Mouse (Mus musculus) liver, embryonic 11.5 days (tissue): ENCODE data around the gene Tesk2. TPM values are rescaled to one million over a fixed set of nuclear protein-coding genes. Genes with fewer than 3 reads are reported as not detected.
A peak's percentile ranks its signal among the peaks of the same experiment; 100 is the strongest.

ENCODE experiments used
- ATAC-seq: fragments of 200-750 bp; cut with Nextera tagmentation; replicated peaks from 2 replicates; pipeline ENCODE4 v1.8.0; 2017; ENCODE audit warnings: moderate number of reproducible peaks, mild to moderate bottlenecking, moderate TSS enrichment, moderate library complexity; ENCODE audit not compliant: low FRiP score
- DNase-seq: peaks from one replicate; pipeline ENCODE4 v3.0.0-alpha.2; 2017; ENCODE audit warnings: low spot score
- H3K27ac ChIP-seq: fragments of 300-500 bp; sonication (generic); 2 replicates; pipeline ENCODE4 v1.5.1; 2014; ENCODE audit warnings: mild to moderate bottlenecking, low read depth, low read length, control low read depth
- H3K27me3 ChIP-seq: fragments of 300-500 bp; sonication (generic); replicated peaks from 2 replicates; pipeline ENCODE4 v1.6.1; 2014; ENCODE audit warnings: low read length, mixed read lengths; ENCODE audit not compliant: control insufficient read depth, insufficient read depth
- H3K36me3 ChIP-seq: fragments of 300-500 bp; sonication (generic); 2 replicates; pipeline ENCODE4 v1.6.1; 2014; ENCODE audit warnings: mild to moderate bottlenecking, low read length, moderate library complexity, mixed read lengths; ENCODE audit not compliant: control insufficient read depth, insufficient read depth
- H3K4me1 ChIP-seq: fragments of 300-500 bp; sonication (generic); replicated peaks from 2 replicates; pipeline ENCODE4 v1.6.1; 2014; ENCODE audit warnings: low read length, mixed read lengths; ENCODE audit not compliant: control insufficient read depth, insufficient read depth
- H3K4me2 ChIP-seq: fragments of 300-500 bp; sonication (generic); 2 replicates; pipeline ENCODE4 v1.6.1; 2014; ENCODE audit warnings: mild to moderate bottlenecking, control low read depth, moderate library complexity
- H3K4me3 ChIP-seq: fragments of 300-500 bp; sonication (generic); 2 replicates; pipeline ENCODE4 v1.5.1; 2014; ENCODE audit warnings: low read depth, low read length, control low read depth
- H3K9ac ChIP-seq: fragments of 300-500 bp; sonication (generic); 2 replicates; pipeline ENCODE4 v1.6.1; 2014; ENCODE audit warnings: low read depth, low read length, control low read depth
- H3K9me3 ChIP-seq: fragments of 300-500 bp; sonication (generic); 2 replicates; pipeline ENCODE4 v1.6.1; 2016; ENCODE audit warnings: low read length, inconsistent platforms, mixed read lengths; ENCODE audit not compliant: control insufficient read depth
- WGBS: fragments of 180-500 bp; shearing (Covaris S2); extraction: QIAGEN DNeasy Blood & Tissue Kit; methylation state at CpG from one replicate; pipeline ENCODE4 v1.1.7; 2014; 5-methylcytosine and 5-hydroxymethylcytosine counted together
- polyA plus RNA-seq: library from polyadenylated mRNA; unstranded; fragments of >200 nt; fragmentation: Nextera tagmentation; extraction: Ambion mirVana; gene quantifications from 2 replicates; pipeline ENCODE4 v1.2.1, GENCODE M21; 2014

Tesk2 gene
- polyA plus RNA-seq, 1 experiment from 2014 or later, result 3.1 TPM

GRCm38 (mm10) chr4:116685402-116686061 lies 35.2 kb upstream of the Tesk2 start, which contains the start of gene Prdx1:
TSS of gene Prdx1 (plus strand) at chr4:116685544.
- peaks cover 14% of the 10 kb centered on the region; the same call in 1 of the 2 replicates for H3K36me3 ChIP-seq
- no peaks in the 10 kb centered on the region for H3K27me3 ChIP-seq
- peak within 1 kb of the TSS; percentile 89 for H3K27ac ChIP-seq
- peaks cover 30% of the 10 kb centered on the region for H3K4me1 ChIP-seq
- peak; percentile 86 for ATAC-seq
- WGBS, result under 1% methylated on average over 56 of the region's 56 CpGs
- H3K4me3 ChIP-seq, result peak within 1 kb of the TSS; percentile 72
- H3K9me3 ChIP-seq, result no peaks in the 10 kb centered on the region
- H3K4me2 ChIP-seq, result peak within 1 kb of the TSS; percentile 87
- peak within 1 kb of the TSS; percentile 78 for H3K9ac ChIP-seq
- DNase-seq, result peak; percentile 98

GRCm38 (mm10) chr4:116687041-116687440 lies 33.7 kb upstream of the Tesk2 start:
- Histone ChIP-seq H3K27ac (no peak overlapping the region), H3K4me3 (peak overlapping the region; percentile 72), H3K36me3 (peaks cover 25% of the 10 kb centered on the region), H3K4me1 (peaks cover 30% of the 10 kb centered on the region), H3K27me3 (no peaks in the 10 kb centered on the region), H3K9me3 (no peaks in the 10 kb centered on the region), H3K9ac (peak overlapping the region; percentile 78), H3K4me2 (peak overlapping the region; percentile 87)
- 43% methylated on average over 1 of the region's 1 CpGs for WGBS
- ATAC-seq (no peak), DNase-seq (no peak)

DNA sequence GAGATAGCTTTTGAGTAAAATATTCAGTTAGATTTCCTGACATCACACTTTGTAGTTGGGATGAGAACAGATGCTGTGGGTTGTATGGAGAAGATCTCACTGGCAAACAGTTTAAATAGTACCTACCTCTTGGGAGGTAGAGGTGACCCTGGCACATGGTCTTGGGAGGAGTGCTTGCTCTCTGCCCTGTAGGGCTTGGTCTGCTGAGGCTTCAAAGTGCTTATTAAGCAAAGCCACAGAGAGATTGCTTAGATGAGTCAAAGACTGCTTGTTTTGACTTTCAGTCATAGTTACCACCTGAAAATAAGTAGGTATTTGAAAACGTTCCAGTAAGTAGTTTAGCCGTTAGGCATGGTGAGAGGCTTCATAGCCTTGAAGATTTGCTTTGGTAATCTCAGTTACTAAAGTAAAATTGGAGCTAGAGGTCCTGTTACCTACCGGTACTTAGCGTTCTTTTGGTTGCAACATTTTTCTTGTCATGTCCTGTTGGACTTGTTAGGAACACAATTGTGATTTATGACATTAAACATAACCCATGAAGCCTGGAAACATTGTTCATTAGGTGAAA lies 31.4 kb upstream of the Tesk2 start:
- H3K4me2 ChIP-seq, result no peak overlapping the region
- WGBS, result 87% methylated on average over 4 of the region's 4 CpGs
- no peak overlapping the region for H3K9ac ChIP-seq
- DNase-seq (no peak), ATAC-seq (no peak)
- H3K9me3 ChIP-seq, result no peaks in the 10 kb centered on the region
- no peaks in the 10 kb centered on the region for H3K27me3 ChIP-seq
- H3K27ac ChIP-seq, result no peak overlapping the region
- H3K36me3 ChIP-seq, result peaks cover 31% of the 10 kb centered on the region
- peaks cover 18% of the 10 kb centered on the region for H3K4me1 ChIP-seq
- H3K4me3 ChIP-seq, result no peak overlapping the region

DNA sequence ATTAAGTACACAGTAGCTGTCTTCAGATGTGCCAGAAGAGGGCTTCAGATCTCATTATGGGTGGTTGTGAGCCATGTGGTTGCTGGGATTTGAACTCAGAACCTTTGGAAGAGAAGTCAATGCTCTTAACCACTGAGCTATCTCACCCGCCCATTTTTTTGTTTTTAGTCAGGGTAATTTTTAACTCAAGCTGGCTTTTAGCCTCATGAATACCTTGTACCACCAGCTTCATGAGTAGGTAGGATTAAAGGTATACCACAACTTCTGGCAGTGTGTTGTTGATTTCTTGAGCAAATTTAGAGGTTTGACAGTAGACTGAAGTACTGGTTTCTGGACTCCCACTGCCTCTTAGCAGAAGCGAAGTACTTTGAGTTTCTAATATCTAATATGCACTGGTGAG lies 28.6 kb upstream of the Tesk2 start:
- H3K4me3 ChIP-seq, result no peak overlapping the region
- ATAC-seq (no peak), DNase-seq (no peak)
- peaks cover 45% of the 10 kb centered on the region for H3K36me3 ChIP-seq
- H3K27ac ChIP-seq, result no peak overlapping the region
- WGBS, result 79% methylated on average over 2 of the region's 2 CpGs
- no peaks in the 10 kb centered on the region for H3K27me3 ChIP-seq
- no peak overlapping the region for H3K9ac ChIP-seq
- no peak overlapping the region for H3K4me2 ChIP-seq
- H3K9me3 ChIP-seq, result no peaks in the 10 kb centered on the region
- peaks cover 2% of the 10 kb centered on the region for H3K4me1 ChIP-seq

GRCm38 (mm10) chr4:116693785-116694184 lies 27.0 kb upstream of the Tesk2 start:
- no peak overlapping the region for H3K4me3 ChIP-seq
- peaks cover 47% of the 10 kb centered on the region for H3K36me3 ChIP-seq

DNA sequence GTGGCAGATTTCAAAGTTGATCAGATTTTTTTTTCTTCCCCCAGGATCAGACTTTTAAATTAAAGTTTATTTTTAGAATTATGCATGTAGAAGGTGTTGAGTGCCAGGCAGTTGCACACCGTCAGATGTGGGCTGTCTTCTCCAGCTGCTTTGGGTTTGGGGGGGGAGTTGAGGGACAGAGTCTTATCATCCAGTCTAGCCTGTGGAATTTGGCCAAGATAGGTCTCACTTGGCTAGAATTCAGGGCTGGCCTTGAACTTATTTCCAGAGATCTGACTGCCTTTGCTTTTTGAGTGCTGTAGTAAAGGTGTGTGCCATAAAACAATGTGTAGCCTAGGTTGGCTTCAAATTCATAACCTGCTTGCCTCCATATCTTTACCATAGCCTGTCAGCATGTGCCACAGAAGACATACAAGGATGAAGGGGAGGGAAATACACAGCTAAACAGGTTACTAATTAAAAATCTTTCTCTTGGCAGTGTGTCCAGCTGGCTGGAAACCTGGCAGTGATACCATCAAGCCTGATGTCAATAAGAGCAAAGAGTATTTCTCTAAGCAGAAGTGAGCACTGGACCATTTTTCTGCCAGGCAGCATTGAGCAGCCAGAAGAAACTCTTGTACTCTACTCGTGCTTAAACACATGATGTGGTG lies 21.9 kb upstream of the Tesk2 start:
- Histone ChIP-seq H3K9ac (no peak overlapping the region), H3K4me3 (no peak overlapping the region), H3K27ac (no peak overlapping the region), H3K4me2 (no peak overlapping the region), H3K4me1 (no peaks in the 10 kb centered on the region), H3K9me3 (no peaks in the 10 kb centered on the region), H3K36me3 (peaks cover 30% of the 10 kb centered on the region), H3K27me3 (no peaks in the 10 kb centered on the region)
- DNase-seq (no peak), ATAC-seq (no peak)
- 60% methylated on average over 2 of the region's 2 CpGs for WGBS

More at GRCm38 (mm10) chr4:116693785-116694184, 27.0 kb upstream of the Tesk2 start:
- 89% methylated on average over 2 of the region's 2 CpGs for WGBS
- ATAC-seq (no peak), DNase-seq (no peak)
- H3K9me3 ChIP-seq, result no peaks in the 10 kb centered on the region
- H3K4me2 ChIP-seq, result no peak overlapping the region
- H3K9ac ChIP-seq, result no peak overlapping the region
- no peak overlapping the region for H3K27ac ChIP-seq
- H3K27me3 ChIP-seq, result no peaks in the 10 kb centered on the region
- no peaks in the 10 kb centered on the region for H3K4me1 ChIP-seq

GRCm38 (mm10) chr4:116700964-116701363 lies 19.8 kb upstream of the Tesk2 start:
- Histone ChIP-seq H3K9me3 (no peaks in the 10 kb centered on the region), H3K36me3 (peaks cover 19% of the 10 kb centered on the region; the same call in 1 of the 2 replicates), H3K9ac (no peak overlapping the region), H3K4me2 (no peak overlapping the region), H3K27me3 (no peaks in the 10 kb centered on the region), H3K4me1 (no peaks in the 10 kb centered on the region), H3K4me3 (no peak overlapping the region), H3K27ac (no peak overlapping the region)
- DNase-seq (no peak), ATAC-seq (no peak)
- WGBS, result 81% methylated on average over 1 of the region's 1 CpGs

DNA sequence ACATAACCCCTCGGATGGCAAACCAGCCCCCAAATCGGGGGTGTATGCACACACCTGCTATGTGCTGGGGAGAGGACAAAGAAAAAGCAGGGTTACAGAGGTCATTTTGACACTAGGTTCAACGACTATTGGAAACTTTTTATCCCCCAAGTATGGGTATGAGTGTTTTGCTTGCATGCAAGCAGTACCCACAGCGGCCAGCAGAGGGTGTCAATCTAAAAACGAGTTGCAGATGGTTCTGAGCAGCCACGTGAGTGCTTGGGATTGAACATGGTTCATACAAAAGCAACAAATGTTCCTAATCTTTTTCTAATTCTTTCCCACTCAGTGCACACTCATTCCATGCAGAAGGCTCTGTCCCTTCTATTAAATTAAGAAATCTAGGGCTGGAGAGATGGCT lies 16.9 kb upstream of the Tesk2 start:
- Histone ChIP-seq H3K9ac (no peak overlapping the region), H3K4me3 (no peak overlapping the region), H3K27me3 (no peaks in the 10 kb centered on the region), H3K4me2 (no peak overlapping the region), H3K4me1 (peaks cover 5% of the 10 kb centered on the region; the same call in 1 of the 2 replicates), H3K27ac (no peak overlapping the region), H3K9me3 (no peaks in the 10 kb centered on the region), H3K36me3 (peaks cover 12% of the 10 kb centered on the region; the same call in 1 of the 2 replicates)
- peak; percentile 76 for DNase-seq
- ATAC-seq, result no peak
- 36% methylated on average over 6 of the region's 6 CpGs for WGBS
